Mouse (Mus musculus) gastrocnemius, adult 8-10 months (tissue): ENCODE data around the gene Schip1. TPM values are rescaled to one million over a fixed set of nuclear protein-coding genes. Genes with fewer than 3 reads are reported as not detected.

Source experiments
- DNase-seq, 2 experiments: peaks; one replicate each; pipeline ENCODE4 v3.0.0; 2022; ENCODE audit warnings: low spot score in 2 of 2
- total RNA-seq, 4 experiments: library from RNA; stranded (reverse); gene quantifications; 2 replicates each; pipeline ENCODE4 v1.2.4; 2022

Schip1 gene
- total RNA-seq, 4 experiments from 2014 or later: 90.4 to 99.0 (median 92.9) TPM

DNA sequence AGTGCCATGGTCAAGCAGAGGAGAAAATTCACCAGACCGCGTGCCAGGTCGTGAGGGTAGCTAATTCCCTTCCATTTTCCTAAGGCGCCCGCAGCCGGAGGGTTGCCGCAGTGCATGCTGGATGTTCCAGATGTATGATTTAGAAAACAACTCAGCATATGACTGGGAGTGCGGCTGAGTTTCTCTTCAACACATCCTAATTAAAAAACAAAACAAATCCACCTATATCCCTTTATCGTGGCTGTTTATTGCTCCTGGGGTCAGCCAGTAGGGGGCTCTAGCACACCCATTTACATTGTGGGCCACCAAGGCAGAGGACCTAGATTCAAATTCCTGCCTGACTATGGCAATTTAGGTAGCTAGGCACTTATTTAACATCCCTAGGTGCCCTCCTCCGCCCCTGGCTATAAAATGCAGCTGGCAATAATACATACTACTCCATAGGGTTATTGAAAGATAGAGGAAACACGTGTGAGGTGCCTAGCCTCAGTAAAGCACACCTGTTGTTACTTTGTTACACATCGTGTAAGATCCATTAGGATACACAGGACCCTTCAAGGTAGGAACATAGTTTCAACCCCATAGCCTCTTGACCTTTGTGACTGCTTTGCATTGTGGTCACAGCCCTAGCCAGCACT is 517.6 kb downstream of the Schip1 start:
- DNase-seq: no peak

DNA sequence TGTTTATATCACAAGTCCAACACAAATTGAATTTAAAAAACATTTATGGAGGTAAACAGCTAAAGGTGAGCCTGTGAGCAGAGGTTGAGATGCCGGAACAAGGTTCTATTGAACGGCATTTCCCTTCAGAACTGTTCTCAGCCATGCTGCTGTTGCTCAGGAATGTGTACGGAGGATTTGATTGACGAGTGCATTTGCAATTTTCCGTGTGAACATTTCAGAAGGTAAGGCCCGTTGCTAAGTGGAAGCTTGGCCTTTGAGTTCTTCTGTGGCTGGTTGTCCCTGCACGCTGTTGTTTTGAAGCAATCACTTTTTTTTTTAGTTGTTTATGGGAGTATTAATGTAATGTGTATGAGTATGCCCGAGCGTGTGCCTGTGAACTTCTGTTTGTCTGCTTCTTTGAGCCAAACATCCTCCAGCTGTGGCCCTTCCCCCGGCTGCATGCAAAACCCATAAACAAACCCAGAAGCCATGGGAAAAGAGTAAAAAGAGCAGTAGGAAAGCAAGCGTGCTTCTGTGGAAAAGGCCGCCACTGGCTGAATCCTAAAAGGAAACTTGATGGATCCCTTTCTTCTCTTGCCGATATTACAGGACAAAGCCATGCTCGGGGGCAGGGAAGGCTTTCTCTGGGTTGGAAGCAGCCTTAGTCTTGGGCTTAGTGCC is 518.6 kb downstream of the Schip1 start:
- no peak for DNase-seq

GRCm38 (mm10) chr3:68583771-68584511 is 519.3 kb downstream of the Schip1 start:
- DNase-seq: peak; percentile 55 to 65

DNA sequence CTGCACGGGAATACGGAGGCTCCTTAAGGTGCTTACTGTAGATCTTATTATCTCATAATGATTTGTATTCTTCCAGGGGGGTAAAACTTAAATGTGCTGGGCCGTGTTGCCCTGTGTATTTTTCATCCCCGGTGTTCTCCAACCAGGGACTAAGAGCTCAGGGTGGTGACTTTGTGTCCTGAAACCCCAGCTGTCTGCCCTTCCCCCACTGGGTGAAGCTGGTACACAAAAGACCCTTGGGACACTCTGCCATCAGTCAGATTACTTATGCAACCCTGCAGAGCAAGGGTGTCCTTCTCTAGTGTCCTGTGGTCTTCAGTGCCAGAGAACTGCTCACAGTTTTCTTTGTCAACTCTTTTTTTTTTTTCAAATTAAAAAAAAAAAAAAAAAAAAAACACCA is 520.6 kb downstream of the Schip1 start:
- no peak for DNase-seq

DNA sequence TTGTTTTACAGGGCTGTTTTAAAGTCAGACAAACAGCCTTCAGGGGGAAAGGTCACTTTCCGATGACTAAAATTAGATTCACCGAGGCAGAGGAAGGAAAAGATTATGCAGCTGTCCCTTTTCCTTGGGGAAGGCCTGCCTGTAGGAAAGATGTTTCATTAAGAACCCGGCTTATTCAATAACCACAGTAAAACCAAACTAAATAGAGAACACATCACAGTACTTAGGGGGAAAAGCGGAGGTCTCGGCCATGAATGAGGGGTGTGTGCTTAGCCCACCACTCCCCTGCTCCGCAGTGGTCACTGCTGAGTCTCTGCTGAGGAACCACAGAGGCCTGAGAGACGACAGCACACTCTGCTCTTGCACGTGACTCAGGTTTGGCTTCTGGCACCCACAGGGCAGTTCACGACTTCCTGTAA is 522.1 kb downstream of the Schip1 start:
- no peak for DNase-seq

GRCm38 (mm10) chr3:68587567-68588245 is 523.1 kb downstream of the Schip1 start:
- DNase-seq: no peak

GRCm38 (mm10) chr3:68589220-68589840 is 524.7 kb downstream of the Schip1 start:
- DNase-seq: no peak

DNA sequence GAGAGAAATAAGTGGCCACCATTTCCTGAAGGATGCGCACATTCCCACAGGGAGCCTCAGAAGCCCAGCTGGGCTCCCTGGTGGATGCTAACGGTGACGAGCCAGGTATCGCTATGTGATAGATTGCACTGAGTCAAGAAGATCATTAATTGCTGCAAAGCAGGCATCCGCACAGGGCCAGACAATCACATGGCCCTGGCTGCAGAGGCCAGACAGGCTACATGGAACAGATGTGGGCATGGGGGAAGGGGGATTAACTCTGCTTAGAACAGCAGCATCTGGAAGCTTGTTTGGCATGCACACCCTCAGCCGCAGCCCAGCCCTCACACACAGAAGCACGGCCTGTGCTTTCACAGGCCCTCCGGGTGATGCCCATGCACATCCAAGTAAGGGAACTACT is 525.8 kb downstream of the Schip1 start:
- DNase-seq: no peak

DNA sequence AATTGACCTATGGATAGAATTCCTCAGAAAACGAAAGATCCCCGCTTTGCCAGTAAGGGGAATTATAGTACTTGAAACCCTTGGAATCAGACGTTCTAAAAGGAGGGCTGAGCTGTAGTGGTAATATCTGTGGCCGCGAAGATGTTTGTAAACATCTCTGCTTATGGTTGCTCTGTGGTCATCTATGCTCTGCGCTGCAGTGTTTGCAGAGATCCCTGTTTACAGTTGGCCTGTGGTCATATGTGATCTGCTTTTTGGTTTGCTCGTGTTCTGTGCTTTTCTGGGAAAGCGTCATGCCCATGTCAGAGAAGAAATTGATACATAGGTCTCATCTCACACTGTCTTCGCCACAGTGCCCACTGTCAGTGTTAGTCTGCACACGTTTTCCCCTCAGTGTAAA is 528.0 kb downstream of the Schip1 start:
- DNase-seq: no peak

GRCm38 (mm10) chr3:68593073-68593867 is 528.7 kb downstream of the Schip1 start:
- DNase-seq: no peak

- no peak for DNase-seq
Measured at GRCm38 (mm10) chr3:68595316-68595925, 530.8 kb downstream of the Schip1 start.

- DNase-seq: no peak
Measured at GRCm38 (mm10) chr3:68596938-68597337, 532.3 kb downstream of the Schip1 start.

DNA sequence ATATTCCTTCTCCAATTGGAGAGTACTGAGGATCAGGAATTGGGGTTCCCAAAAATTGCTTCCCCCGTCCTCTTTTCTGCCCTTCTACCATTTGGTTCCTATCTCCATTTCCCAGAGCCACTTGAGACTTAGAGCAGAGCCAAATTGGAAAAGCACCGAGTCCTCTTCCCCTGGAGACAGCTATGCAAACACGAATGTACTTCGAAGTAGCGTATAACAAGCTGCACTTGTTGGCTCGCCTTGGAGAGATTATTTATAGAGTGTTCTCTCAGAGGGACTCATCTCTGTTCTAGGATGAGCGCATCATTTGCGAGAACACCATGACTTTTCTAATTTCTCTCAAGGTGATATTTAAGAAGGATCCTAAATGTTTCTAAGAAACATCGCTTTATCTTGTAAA is 538.3 kb downstream of the Schip1 start:
- DNase-seq: peak in 1 of 2 experiments; percentile 39

DNA sequence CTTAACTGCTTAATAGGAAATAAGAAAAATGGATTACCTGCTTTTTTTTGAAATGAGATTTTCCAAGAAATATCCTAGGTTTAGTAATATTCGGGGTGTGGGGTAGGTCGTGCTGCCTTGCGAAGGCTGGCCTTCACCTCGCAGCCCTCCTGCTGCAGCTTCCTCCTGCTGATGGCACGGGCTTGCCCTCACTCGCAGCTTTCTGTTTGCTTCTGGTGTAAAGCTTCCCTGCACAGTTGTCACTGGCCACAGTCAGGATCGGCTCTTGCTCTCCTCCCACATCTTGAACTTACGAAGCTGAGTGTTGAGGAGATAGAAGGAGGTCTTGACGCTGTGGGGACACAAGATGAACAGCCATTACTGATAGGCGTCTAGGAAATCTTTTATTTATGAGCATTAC is 539.9 kb downstream of the Schip1 start:
- DNase-seq: no peak

DNA sequence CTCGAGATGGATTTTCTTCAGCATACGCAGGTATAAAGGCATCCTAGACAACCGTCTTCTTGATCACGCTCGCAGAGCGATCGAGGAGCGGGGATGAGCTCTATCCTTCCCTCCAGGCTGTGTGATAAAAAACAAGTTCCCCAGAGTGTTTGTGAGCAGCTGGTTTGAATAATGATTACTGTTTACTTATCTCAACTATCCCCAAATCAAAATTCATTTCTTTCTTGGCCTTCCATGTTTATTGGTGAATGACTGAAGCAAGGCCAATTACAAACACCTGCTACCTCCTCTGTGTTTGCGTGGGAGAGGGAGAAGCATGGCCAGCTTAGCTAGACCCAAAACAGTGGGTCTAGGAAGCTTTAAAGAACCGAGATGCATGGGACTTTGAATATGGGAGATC is 540.4 kb downstream of the Schip1 start:
- DNase-seq: no peak

DNA sequence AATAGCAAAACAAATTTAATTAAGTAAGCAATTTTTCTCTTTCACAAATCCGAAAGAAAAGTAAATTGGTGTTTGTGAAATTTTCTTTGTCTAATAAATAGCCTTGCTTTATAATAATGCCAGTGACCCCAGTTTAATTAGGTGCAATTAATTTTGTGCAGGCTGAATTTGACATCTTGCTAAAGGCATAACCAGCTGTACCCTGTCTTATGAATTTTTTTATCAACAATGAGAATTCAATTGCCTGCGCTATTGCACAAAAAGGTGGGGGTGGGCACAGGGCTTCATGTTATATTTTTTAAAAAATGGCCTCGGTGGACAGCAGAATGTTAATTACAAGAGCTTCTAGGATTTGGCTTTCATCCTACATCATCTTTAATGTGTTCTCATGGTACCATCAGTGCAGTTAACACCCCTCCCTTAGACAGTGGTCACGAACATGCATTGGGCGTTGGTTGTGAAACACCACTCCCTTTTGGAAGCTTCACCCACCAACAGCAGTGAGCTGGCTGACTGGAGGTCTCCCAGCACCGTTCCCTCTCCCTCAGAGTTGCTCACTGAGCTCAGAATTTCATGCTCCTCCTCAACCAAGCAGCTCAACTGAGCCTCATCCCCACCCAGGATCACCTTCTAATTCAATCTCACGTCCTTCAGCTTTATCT is 541.5 kb downstream of the Schip1 start:
- DNase-seq: no peak

DNA sequence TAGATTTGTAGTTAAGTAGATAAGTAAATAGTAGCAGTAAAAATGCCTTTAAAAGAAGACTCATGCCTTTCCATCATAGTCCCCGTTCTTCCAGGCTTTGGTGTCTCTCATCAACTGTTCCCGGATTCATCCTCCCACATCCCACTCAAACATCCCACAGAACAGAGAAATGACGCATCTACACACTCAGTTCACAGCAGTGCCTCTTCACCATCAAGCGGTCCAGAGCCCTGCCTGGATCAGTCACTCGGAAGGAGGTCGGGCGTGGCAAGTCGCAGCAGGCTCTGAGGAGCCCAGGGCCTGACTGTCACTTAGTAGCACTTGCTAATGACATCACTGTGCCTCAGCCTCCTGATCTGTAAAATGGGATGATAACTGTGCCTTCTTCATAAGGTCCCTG is 542.1 kb downstream of the Schip1 start:
- DNase-seq: no peak

DNA sequence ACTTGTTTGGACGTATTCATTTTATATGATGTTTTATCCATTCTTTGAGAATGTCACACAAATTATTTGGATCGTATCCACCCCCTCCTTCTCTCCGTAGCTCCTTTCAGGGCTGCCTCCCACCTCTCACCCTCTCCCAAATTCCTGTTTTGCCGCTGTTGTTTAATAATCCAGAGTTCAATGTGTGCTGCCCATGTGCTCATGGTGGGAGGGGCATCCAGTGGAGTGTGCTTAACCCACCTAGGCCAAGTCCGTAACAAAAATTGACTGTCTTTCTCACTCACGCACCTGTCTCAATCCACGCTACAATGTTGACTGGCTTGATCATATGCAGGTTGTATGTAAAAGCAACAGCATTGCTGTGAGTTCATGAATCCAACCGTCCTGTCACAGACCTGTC is 542.7 kb downstream of the Schip1 start:
- DNase-seq: no peak

DNA sequence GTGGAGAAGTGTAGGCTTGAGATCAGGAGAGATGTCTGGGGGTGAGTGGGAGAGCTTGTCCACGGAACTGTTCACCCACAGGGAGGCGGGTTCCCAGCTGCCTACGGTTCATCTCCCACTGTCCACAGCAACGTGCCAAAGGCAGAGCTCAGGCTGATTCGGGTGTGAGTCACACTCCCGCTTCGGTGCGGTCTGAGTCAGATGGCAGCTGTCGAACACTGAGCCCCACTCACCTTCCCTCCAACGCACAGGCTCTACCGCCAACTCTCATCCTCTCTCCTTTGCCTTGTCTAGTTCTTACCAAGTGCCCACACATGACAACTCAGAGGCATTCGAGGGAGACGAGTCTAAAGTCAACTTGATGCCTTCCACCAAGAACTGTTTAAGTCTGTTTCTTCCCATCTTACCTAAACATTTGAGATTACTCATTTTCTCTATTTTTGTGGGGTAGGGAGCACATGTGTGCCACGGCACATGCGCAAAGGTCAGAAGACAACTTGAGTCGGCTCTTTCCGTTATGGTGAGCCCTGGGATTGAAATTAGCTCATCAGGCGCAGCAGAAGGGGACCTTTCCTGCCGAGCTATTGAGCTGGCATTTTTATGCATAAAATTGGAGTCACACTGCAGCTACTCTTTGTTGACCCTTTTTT is 544.4 kb downstream of the Schip1 start:
- peak in 1 of 2 experiments; percentile 28 for DNase-seq
